Mouse (Mus musculus) erythroblast, adult 5-6 weeks (primary cell): ENCODE results near the gene E330021D16Rik. TPM values are rescaled to one million over a fixed set of nuclear protein-coding genes. Genes with fewer than 3 reads are reported as not detected.

Experiments used
- total RNA-seq, 2 experiments: library from RNA; stranded (forward) in 1 of 2; stranded (reverse) in 1 of 2; fragments of 150-400 nt in 1 of 2; fragments of 200-764, 138-1000 nt in 1 of 2; gene quantifications; 2 replicates each; pipeline versions ENCODE4 v1.2.3 to v1.2.4; 2015 to 2017; ENCODE audit warnings: low replicate concordance in 2 of 2

The E330021D16Rik gene
- total RNA-seq, 2 experiments from 2014 or later = not detected

Other genes starting within 250 kb of the E330021D16Rik start
- gene Grin2b, start 242.1 kb downstream of the E330021D16Rik start, total RNA-seq (2015; ENCODE audit: low replicate concordance) = not detected in 2 replicates
- gene Grin2b, start 242.1 kb downstream of the E330021D16Rik start, total RNA-seq (2017; ENCODE audit: low replicate concordance) = not detected in 2 replicates
- not detected in 2 replicates for gene Gm8994, start 88.0 kb downstream of the E330021D16Rik start, total RNA-seq (2015; ENCODE audit: low replicate concordance)
- not detected in 2 replicates for gene Gm8994, start 88.0 kb downstream of the E330021D16Rik start, total RNA-seq (2017; ENCODE audit: low replicate concordance)
- gene Atf7ip, start 90.6 kb upstream of the E330021D16Rik start, total RNA-seq (2015; ENCODE audit: low replicate concordance) = 153 and 185 TPM in 2 replicates
- gene Atf7ip, start 90.6 kb upstream of the E330021D16Rik start, total RNA-seq (2017; ENCODE audit: low replicate concordance) = 205 and 233 TPM in 2 replicates
- 44.2 and 65.4 TPM in 2 replicates for gene Plbd1, start 246.4 kb upstream of the E330021D16Rik start, total RNA-seq (2015; ENCODE audit: low replicate concordance)
- gene Plbd1, start 246.4 kb upstream of the E330021D16Rik start, total RNA-seq (2017; ENCODE audit: low replicate concordance) = 49.7 and 54.4 TPM in 2 replicates